25 mouse cellular contexts compared by ENCODE assay signal in the genomic region with DNA sequence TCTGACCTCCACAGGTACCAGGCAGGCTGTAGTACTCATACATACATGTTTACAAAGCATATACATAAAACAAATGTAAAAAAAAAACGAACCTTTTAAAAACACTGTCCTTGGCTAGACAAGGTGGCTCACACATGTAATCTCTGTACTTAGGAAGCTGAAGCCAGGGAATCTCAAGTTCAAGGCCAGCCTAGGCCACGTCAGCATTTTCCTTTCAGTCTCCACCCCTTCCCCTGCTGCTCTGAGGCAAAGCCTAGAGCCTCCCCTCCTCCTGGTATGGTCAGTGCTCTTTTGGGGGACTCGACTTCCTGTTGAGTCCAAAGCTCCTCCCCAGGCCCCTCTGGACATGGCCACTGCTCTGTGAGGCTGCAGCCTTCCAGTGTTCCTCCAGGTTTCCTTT. TPM values are rescaled to one million over a fixed set of nuclear protein-coding genes. Genes with fewer than 3 reads are reported as not detected.
"Had no signal": no experiment of that assay in that cellular context is flagged by ENCODE, and none has a peak within 500 bp of the region (broad histone marks: within the 10 kb centered on the region; RNA-seq: fewer than 3 reads in every experiment).

No protein-coding gene starts in this region.

- H3K4me1 ChIP-seq: liver, embryonic 12.5 days; liver, embryonic 15.5 days; lung, embryonic 15.5 days; midbrain, embryonic 10.5 days had no signal

- H3K4me2 ChIP-seq: liver, embryonic 12.5 days; liver, embryonic 15.5 days; lung, embryonic 15.5 days had no signal

- H3K27ac ChIP-seq: kidney, postnatal 0 days; left cerebral cortex, adult 2 months; liver, embryonic 12.5 days; liver, embryonic 15.5 days; lung, embryonic 15.5 days; midbrain, embryonic 10.5 days; stomach, postnatal 0 days had no signal

- ATAC-seq: liver, embryonic 12.5 days had no signal

- H3K9me3 ChIP-seq: liver, embryonic 12.5 days; liver, embryonic 15.5 days; lung, embryonic 15.5 days; megakaryocyte, embryonic 14.5 days; midbrain, embryonic 10.5 days had no signal

- H3K4me3 ChIP-seq: left cerebral cortex, adult 2 months; liver, embryonic 12.5 days; liver, embryonic 15.5 days; lung, embryonic 15.5 days; megakaryocyte, embryonic 14.5 days; midbrain, embryonic 10.5 days had no signal

- H3K27me3 ChIP-seq: liver, embryonic 12.5 days; liver, embryonic 15.5 days; lung, embryonic 15.5 days; megakaryocyte, embryonic 14.5 days had no signal

- DNase-seq: kidney, adult 2 months; kidney, postnatal 25 days; layer of hippocampus, postnatal 36 days; lung, adult 18-20 months; lung, postnatal 10 days; lung, postnatal 36 days; midbrain, embryonic 14.5 days; right cerebral cortex, adult 18-20 months; right cerebral cortex, postnatal 14 days; right cerebral cortex, postnatal 4 days; thymus, adult 2 months; thymus, postnatal 25 days had no signal

- H3K9ac ChIP-seq: liver, embryonic 12.5 days; liver, embryonic 15.5 days; lung, embryonic 15.5 days had no signal

RNA-seq across cellular contexts. Expression of gene Mc1r, which starts 19.9 kb away (rescaled TPM):
- total RNA-seq: layer of hippocampus, postnatal 36 days; left cerebral cortex, postnatal 10 days had no signal
- polyA plus RNA-seq: kidney, adult 2 months; kidney, embryonic 14.5 days; kidney, postnatal 0 days; large intestine, adult 2 months; limb, embryonic 11.5 days; liver, embryonic 12.5 days; liver, embryonic 15.5 days; lung, embryonic 15.5 days; neural tube, embryonic 11.5 days; stomach, postnatal 0 days had no signal
